Mouse (Mus musculus) lung, postnatal 0 days (tissue): ENCODE measurements around the gene Il1r1. TPM values are rescaled to one million over a fixed set of nuclear protein-coding genes. Genes with fewer than 3 reads are reported as not detected.
A peak's percentile ranks its signal among the peaks of the same experiment; 100 is the strongest.

Source experiments
- ATAC-seq: fragments of 200-750 bp; cut with Nextera tagmentation; 2 replicates; pipeline ENCODE4 v1.8.0; 2017; ENCODE audit warnings: moderate library complexity
- DNase-seq: peaks from one replicate; pipeline ENCODE4 v3.0.0-alpha.2; 2016; ENCODE audit warnings: low spot score
- H3K27ac ChIP-seq: fragments of 300-500 bp; sonication (generic); 2 replicates; pipeline ENCODE4 v1.5.1; 2014; ENCODE audit warnings: antibody characterized with exemption, mild to moderate bottlenecking, low read length, mixed read lengths
- H3K27me3 ChIP-seq: fragments of 300-500 bp; sonication (generic); replicated peaks from 2 replicates; pipeline ENCODE4 v1.6.1; 2014; ENCODE audit warnings: low read length, mixed read lengths; ENCODE audit not compliant: insufficient read depth
- H3K36me3 ChIP-seq: fragments of 300-500 bp; sonication (generic); 2 replicates; pipeline ENCODE4 v1.6.1; 2014; ENCODE audit warnings: low read length, mixed read lengths; ENCODE audit not compliant: insufficient read depth
- H3K4me1 ChIP-seq: fragments of 300-500 bp; sonication (generic); 2 replicates; pipeline ENCODE4 v1.6.1; 2014; ENCODE audit warnings: antibody characterized with exemption, low read depth, low read length, mixed read lengths; ENCODE audit not compliant: insufficient read depth
- H3K4me2 ChIP-seq: fragments of 300-500 bp; sonication (generic); replicated peaks from 2 replicates; pipeline ENCODE4 v1.6.1; 2014; ENCODE audit warnings: low read depth, mild to moderate bottlenecking, low read length, moderate library complexity, mixed read lengths
- H3K4me3 ChIP-seq: fragments of 300-500 bp; sonication (generic); 2 replicates; pipeline ENCODE4 v1.5.1; 2014; ENCODE audit warnings: low read depth, low read length
- H3K9ac ChIP-seq: fragments of 300-500 bp; sonication (generic); replicated peaks from 2 replicates; pipeline ENCODE4 v1.6.1; 2014; ENCODE audit warnings: low read depth, mild to moderate bottlenecking
- H3K9me3 ChIP-seq: fragments of 300-500 bp; sonication (generic); 2 replicates; pipeline ENCODE4 v1.6.1; 2016; ENCODE audit warnings: low read length, mixed read lengths
- CTCF ChIP-seq: IDR thresholded peaks from 2 replicates; pipeline ENCODE4 v1.5.1; 2016; ENCODE audit warnings: antibody characterized with exemption, mild to moderate bottlenecking
- EP300 ChIP-seq: IDR thresholded peaks from 2 replicates; pipeline ENCODE4 v1.6.1; 2016; ENCODE audit warnings: antibody characterized with exemption, mild to moderate bottlenecking, control low read depth
- WGBS: fragments of 180-500 bp; shearing (Covaris S2); extraction: QIAGEN DNeasy Blood & Tissue Kit; methylation state at CpG from one replicate; pipeline ENCODE4 v1.1.7; 2014; 5-methylcytosine and 5-hydroxymethylcytosine counted together
- polyA plus RNA-seq: library from polyadenylated mRNA; unstranded; fragments of >200 nt; fragmentation: Nextera tagmentation; extraction: Ambion mirVana; gene quantifications from 2 replicates; pipeline ENCODE4 v1.2.1, GENCODE M21; 2015

Il1r1 gene
- polyA plus RNA-seq, 1 experiment from 2014 or later = 13.5 TPM

DNA sequence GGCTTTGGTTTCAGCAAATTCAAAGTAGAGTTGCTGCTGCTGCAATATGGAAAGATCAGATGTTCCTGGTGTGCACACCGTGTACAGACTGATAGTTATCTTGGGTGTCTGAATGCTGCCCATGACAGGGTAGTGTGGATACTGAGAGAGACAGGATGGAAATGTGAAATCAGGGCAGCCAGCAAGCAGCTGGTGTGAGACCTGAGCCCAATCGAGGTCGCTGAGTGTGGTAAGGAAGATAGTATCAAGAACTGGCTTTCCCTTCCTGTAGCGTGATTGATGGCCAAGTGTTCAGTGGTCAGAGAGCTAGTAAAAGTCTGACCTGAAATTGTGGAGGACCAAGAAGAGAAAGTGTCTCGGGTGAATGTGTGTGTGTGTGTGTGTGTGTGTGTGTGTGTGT lies 59.1 kb downstream of the Il1r1 start:
- TF ChIP-seq EP300 (no peak), CTCF (no peak)
- 46% methylated on average over 5 of the region's 5 CpGs for WGBS
- no peaks in the 10 kb centered on the region for H3K9me3 ChIP-seq
- H3K36me3 ChIP-seq = no peaks in the 10 kb centered on the region
- DNase-seq (no peak), ATAC-seq (no peak)
- H3K27ac ChIP-seq = no peak overlapping the region
- H3K4me1 ChIP-seq = peaks cover 8% of the 10 kb centered on the region; the same call in 1 of the 2 replicates
- no peak overlapping the region for H3K4me2 ChIP-seq
- no peaks in the 10 kb centered on the region for H3K27me3 ChIP-seq
- H3K4me3 ChIP-seq = no peak overlapping the region
- no peak overlapping the region for H3K9ac ChIP-seq

DNA sequence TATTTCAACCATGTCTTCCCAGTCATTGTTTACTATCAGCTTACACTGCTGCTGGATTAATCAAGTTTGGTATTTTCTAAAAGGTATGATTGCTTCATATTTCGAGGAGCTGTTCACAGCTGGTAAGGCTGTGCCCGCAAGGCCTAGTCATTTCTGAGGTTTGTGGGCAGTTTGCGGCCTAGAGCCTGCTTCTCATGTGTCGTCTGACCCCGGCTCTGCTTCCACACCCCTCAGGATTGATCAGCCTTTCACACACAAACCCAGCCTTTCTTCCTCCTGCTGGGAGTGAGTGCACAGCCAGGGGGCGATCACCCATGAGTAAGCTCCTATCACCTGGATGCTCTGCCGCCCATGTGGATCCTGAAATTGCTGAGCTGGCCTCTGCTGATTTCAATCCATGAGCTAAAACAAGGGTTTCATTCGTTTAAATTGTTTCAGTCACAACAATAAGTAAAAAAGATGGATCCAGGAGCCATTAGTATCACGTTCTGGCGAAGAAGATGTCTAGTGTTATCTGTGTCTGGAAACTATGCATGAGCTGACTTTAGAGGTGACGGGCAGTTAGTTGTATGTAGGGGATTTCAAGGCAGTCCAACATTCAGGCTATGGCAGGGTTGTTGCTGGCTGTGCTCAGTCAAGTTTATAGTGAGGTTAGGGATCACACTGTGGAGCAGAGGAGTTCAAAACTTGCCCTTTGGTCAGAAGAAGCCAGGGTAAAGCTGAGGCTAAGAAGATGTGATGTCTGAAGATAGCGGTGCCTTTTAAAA lies 65.8 kb downstream of the Il1r1 start:
- no peak overlapping the region for H3K9ac ChIP-seq
- H3K27me3 ChIP-seq = no peaks in the 10 kb centered on the region
- 79% methylated on average over 12 of the region's 12 CpGs for WGBS
- ATAC-seq (no peak), DNase-seq (no peak)
- H3K36me3 ChIP-seq = peaks cover 5% of the 10 kb centered on the region; the same call in 1 of the 2 replicates
- 0 out of 2 replicates have a peak, but pooled peaks cover 5% of the 10 kb centered on the region for H3K4me1 ChIP-seq
- H3K4me3 ChIP-seq = no peak overlapping the region
- H3K9me3 ChIP-seq = no peaks in the 10 kb centered on the region
- peak; percentile 33 for TF ChIP-seq CTCF
- TF ChIP-seq EP300 = no peak
- no peak overlapping the region for H3K27ac ChIP-seq
- H3K4me2 ChIP-seq = no peak overlapping the region

DNA sequence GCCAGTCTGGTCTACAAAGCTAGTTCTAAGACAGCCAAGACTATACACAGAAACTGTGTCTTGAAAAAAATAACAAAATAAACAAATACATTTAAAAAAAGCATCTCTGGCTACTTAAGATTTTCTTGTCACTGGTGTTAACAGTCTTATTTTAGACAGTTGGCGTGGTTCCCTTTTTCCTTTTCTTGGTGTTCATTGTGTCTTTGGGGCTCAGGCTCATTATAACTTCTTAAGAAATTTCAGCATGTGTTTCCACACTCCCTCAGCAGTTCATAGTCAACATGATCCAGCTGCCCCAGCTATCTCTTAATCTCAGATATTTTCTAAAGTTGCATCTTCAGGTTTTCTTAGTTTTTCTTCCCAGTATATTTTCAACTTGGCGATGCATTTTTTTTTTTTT lies 67.4 kb downstream of the Il1r1 start:
- H3K4me1 ChIP-seq = 0 out of 2 replicates have a peak, but pooled peaks cover 5% of the 10 kb centered on the region
- H3K27ac ChIP-seq = no peak overlapping the region
- peaks cover 5% of the 10 kb centered on the region; the same call in 1 of the 2 replicates for H3K36me3 ChIP-seq
- TF ChIP-seq EP300 (no peak), CTCF (no peak)
- whole genome bisulfite sequencing = 81% methylated on average over 2 of the region's 2 CpGs
- no peaks in the 10 kb centered on the region for H3K9me3 ChIP-seq
- H3K4me3 ChIP-seq = no peak overlapping the region
- ATAC-seq = peak; percentile 37; the same call in 1 of the 2 replicates
- peak; percentile 70 for DNase-seq
- no peak overlapping the region for H3K4me2 ChIP-seq
- no peaks in the 10 kb centered on the region for H3K27me3 ChIP-seq
- H3K9ac ChIP-seq = no peak overlapping the region

DNA sequence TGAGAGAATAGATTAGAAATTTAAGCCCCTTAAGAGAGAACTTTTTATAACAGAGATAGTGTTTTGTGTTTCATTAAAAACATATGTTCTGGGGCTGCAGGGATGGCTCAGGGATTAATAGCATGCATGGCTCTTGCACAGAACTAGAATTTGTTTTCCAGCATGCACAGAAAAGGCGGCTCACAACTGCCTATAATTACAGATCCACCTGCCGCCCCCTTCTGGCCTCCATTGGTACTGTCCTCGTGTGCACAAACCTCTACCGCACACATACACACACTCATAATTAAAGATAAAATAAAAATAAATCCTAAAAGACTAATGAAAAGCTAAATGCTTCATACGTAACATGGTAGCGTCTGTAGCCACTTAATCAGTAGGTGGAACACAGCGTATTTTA lies 69.0 kb downstream of the Il1r1 start:
- no peaks in the 10 kb centered on the region for H3K9me3 ChIP-seq
- H3K9ac ChIP-seq = no peak overlapping the region
- DNase-seq = no peak
- TF ChIP-seq CTCF (peak; percentile 55), EP300 (no peak)
- H3K27me3 ChIP-seq = no peaks in the 10 kb centered on the region
- H3K4me3 ChIP-seq = no peak overlapping the region
- no peaks in the 10 kb centered on the region for H3K4me1 ChIP-seq
- no peak overlapping the region for H3K27ac ChIP-seq
- WGBS = 95% methylated on average over 7 of the region's 7 CpGs
- no peak for ATAC-seq
- H3K4me2 ChIP-seq = no peak overlapping the region
- peaks cover 5% of the 10 kb centered on the region; the same call in 1 of the 2 replicates for H3K36me3 ChIP-seq

DNA sequence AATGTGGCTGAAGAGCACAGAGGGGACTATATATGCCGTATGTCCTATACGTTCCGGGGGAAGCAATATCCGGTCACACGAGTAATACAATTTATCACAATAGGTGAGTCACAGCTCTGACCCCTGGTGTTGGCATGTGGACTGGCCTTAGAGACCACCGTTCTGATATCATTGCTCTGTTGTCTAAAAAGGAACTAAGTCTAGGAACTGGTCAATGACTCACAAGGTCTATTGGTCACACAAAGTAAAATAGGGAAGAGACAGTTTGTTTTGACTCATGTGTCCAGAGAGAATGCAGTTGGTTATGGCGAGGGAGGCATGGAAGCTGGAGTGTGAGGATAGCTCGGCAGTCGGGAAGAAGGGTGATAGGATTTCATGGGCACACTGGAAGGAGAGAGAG lies 69.9 kb downstream of the Il1r1 start:
- H3K36me3 ChIP-seq = peaks cover 5% of the 10 kb centered on the region; the same call in 1 of the 2 replicates
- H3K4me1 ChIP-seq = no peaks in the 10 kb centered on the region
- peak; percentile 28; the same call in 1 of the 2 replicates for ATAC-seq
- TF ChIP-seq CTCF (no peak), EP300 (no peak)
- WGBS = 74% methylated on average over 9 of the region's 9 CpGs
- H3K27me3 ChIP-seq = no peaks in the 10 kb centered on the region
- no peak overlapping the region for H3K9ac ChIP-seq
- H3K9me3 ChIP-seq = no peaks in the 10 kb centered on the region
- H3K4me3 ChIP-seq = no peak overlapping the region
- H3K4me2 ChIP-seq = no peak overlapping the region
- no peak overlapping the region for H3K27ac ChIP-seq
- DNase-seq = peak; percentile 50

DNA sequence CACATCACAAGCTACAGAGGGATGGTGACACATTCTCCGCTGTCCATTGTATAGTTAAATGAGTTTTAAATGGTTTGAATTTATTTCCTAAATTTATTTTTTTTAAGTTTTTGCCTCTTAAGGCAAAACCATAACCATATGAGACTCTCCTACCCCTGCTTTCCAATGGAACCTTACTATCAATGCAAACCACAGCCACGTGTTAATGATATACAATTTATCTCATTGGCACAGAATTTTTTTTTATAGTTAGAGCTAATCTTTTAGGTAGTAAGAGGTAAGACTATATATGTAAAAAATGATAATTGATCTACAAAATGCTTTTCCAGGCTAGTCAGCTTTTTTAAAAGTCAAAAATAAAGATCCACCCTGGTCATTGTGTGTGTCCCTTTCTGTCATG lies 73.2 kb downstream of the Il1r1 start:
- no peak for TF ChIP-seq EP300
- TF ChIP-seq CTCF = no peak
- no peaks in the 10 kb centered on the region for H3K4me1 ChIP-seq
- DNase-seq = no peak
- H3K27me3 ChIP-seq = no peaks in the 10 kb centered on the region
- no peak for ATAC-seq
- no peak overlapping the region for H3K4me3 ChIP-seq
- H3K36me3 ChIP-seq = no peaks in the 10 kb centered on the region
- no peak overlapping the region for H3K9ac ChIP-seq
- WGBS = 88% methylated on average over 2 of the region's 2 CpGs
- no peak overlapping the region for H3K4me2 ChIP-seq
- H3K27ac ChIP-seq = no peak overlapping the region
- H3K9me3 ChIP-seq = no peaks in the 10 kb centered on the region
